26 mouse cellular contexts compared by ENCODE assay signal in genomic region chr2:4257604-4258003, GRCm38 (mm10).
"Had no signal": no experiment of that assay in that cellular context is flagged by ENCODE, and none has a peak within 500 bp of the region (broad histone marks: within the 10 kb centered on the region; RNA-seq: fewer than 3 reads in every experiment).

No protein-coding gene starts in this region.

- H3K36me3 ChIP-seq: embryonic facial prominence, embryonic 10.5 days; embryonic facial prominence, embryonic 12.5 days; embryonic facial prominence, embryonic 13.5 days; embryonic facial prominence, embryonic 15.5 days; forebrain, embryonic 10.5 days; forebrain, embryonic 12.5 days; forebrain, embryonic 15.5 days; heart, embryonic 10.5 days; heart, embryonic 12.5 days had no signal

- H3K27me3 ChIP-seq: embryonic facial prominence, embryonic 12.5 days; embryonic facial prominence, embryonic 13.5 days; embryonic facial prominence, embryonic 15.5 days; forebrain, embryonic 15.5 days; heart, embryonic 12.5 days had no signal

- H3K9me3 ChIP-seq: embryonic facial prominence, embryonic 10.5 days; embryonic facial prominence, embryonic 12.5 days; embryonic facial prominence, embryonic 13.5 days; embryonic facial prominence, embryonic 15.5 days; forebrain, embryonic 10.5 days; forebrain, embryonic 12.5 days; forebrain, embryonic 15.5 days; heart, embryonic 10.5 days had no signal

- H3K27ac ChIP-seq: embryonic facial prominence, embryonic 10.5 days; embryonic facial prominence, embryonic 12.5 days; embryonic facial prominence, embryonic 13.5 days; embryonic facial prominence, embryonic 15.5 days; forebrain, embryonic 10.5 days; forebrain, embryonic 12.5 days; forebrain, embryonic 15.5 days; gastrocnemius, adult 2 months; heart, adult 2 months; heart, embryonic 10.5 days had no signal

- H3K4me3 ChIP-seq: embryonic facial prominence, embryonic 10.5 days; embryonic facial prominence, embryonic 12.5 days; embryonic facial prominence, embryonic 13.5 days; embryonic facial prominence, embryonic 15.5 days; erythroblast, embryonic 14.5 days; forebrain, embryonic 10.5 days; forebrain, embryonic 12.5 days; forebrain, embryonic 15.5 days; gastrocnemius, adult 2 months; heart, adult 2 months; heart, embryonic 10.5 days; heart, embryonic 12.5 days had no signal

- H3K4me2 ChIP-seq: embryonic facial prominence, embryonic 12.5 days; embryonic facial prominence, embryonic 13.5 days; embryonic facial prominence, embryonic 15.5 days; forebrain, embryonic 12.5 days; forebrain, embryonic 15.5 days; heart, embryonic 11.5 days; heart, embryonic 12.5 days had no signal

- H3K9ac ChIP-seq: embryonic facial prominence, embryonic 12.5 days; embryonic facial prominence, embryonic 13.5 days; embryonic facial prominence, embryonic 15.5 days; forebrain, embryonic 12.5 days; forebrain, embryonic 15.5 days; heart, embryonic 12.5 days had no signal

- DNase-seq: cerebellum, adult 9-10 months; cerebellum, adult 9-11 months; cerebellum, postnatal 10 days; cerebellum, postnatal 14 days; cerebellum, postnatal 25 days; cerebellum, postnatal 36 days; embryo, embryonic 11 days; gastrocnemius, adult 2 months; gastrocnemius, postnatal 10 days; gastrocnemius, postnatal 14 days; gastrocnemius, postnatal 25 days; gastrocnemius, postnatal 36 days; heart, adult 18-20 months; heart, adult 2 months had no signal

- ATAC-seq: forebrain, embryonic 15.5 days; forebrain, embryonic 16.5 days had no signal
